Mouse (Mus musculus) heart, embryonic 13.5 days (tissue): ENCODE results near the gene Smc1a. TPM values are rescaled to one million over a fixed set of nuclear protein-coding genes. Genes with fewer than 3 reads are reported as not detected.
"Not testable (repeated sequence)": the region's sequence is repeated elsewhere in the genome, so short reads cannot be mapped to it uniquely, and the experiment has no call there.

ENCODE experiments used
- ATAC-seq: fragments of 200-750 bp; cut with Nextera tagmentation; 2 replicates; pipeline ENCODE4 v1.8.0; 2017; ENCODE audit warnings: moderate TSS enrichment; ENCODE audit not compliant: insufficient number of reproducible peaks, low FRiP score, low TSS enrichment; ENCODE audit errors: extremely low read depth
- H3K27ac ChIP-seq: fragments of 300-500 bp; sonication (generic); replicated peaks from 2 replicates; pipeline ENCODE4 v1.5.1; 2015; ENCODE audit warnings: moderate library complexity, mild to moderate bottlenecking, inconsistent platforms
- H3K27me3 ChIP-seq: fragments of 300-500 bp; sonication (generic); replicated peaks from 2 replicates; pipeline ENCODE4 v1.6.1; 2015; ENCODE audit warnings: mild to moderate bottlenecking, inconsistent platforms
- H3K36me3 ChIP-seq: fragments of 300-500 bp; sonication (generic); 2 replicates; pipeline ENCODE4 v1.6.1; 2015; ENCODE audit warnings: mild to moderate bottlenecking, inconsistent platforms
- H3K4me1 ChIP-seq: fragments of 300-500 bp; sonication (generic); 2 replicates; pipeline ENCODE4 v1.6.1; 2015; ENCODE audit warnings: inconsistent platforms
- H3K4me2 ChIP-seq: fragments of 300-500 bp; sonication (generic); 2 replicates; pipeline ENCODE4 v1.6.1; 2015; ENCODE audit warnings: inconsistent platforms, mild to moderate bottlenecking, moderate library complexity
- H3K4me3 ChIP-seq: fragments of 300-500 bp; sonication (generic); 2 replicates; pipeline ENCODE4 v1.5.1; 2015; ENCODE audit warnings: moderate library complexity, mild to moderate bottlenecking, inconsistent platforms
- H3K9ac ChIP-seq: fragments of 300-500 bp; sonication (generic); 2 replicates; pipeline ENCODE4 v1.6.1; 2015; ENCODE audit warnings: inconsistent platforms, mild to moderate bottlenecking, moderate library complexity
- H3K9me3 ChIP-seq: fragments of 300-500 bp; sonication (generic); 2 replicates; pipeline ENCODE4 v1.6.1; 2016; ENCODE audit warnings: inconsistent platforms
- WGBS: fragments of 180-500 bp; shearing (Covaris S2); methylation state at CpG from one replicate; pipeline ENCODE4 v1.1.7; 2015; ENCODE audit warnings: mixed read lengths; 5-methylcytosine and 5-hydroxymethylcytosine counted together
- polyA plus RNA-seq: library from polyadenylated mRNA; unstranded; fragments of >200 nt; fragmentation: Nextera tagmentation; extraction: Ambion mirVana; gene quantifications from 2 replicates; pipeline ENCODE4 v1.2.1, GENCODE M21; 2015

The Smc1a gene
- polyA plus RNA-seq, 1 experiment from 2014 or later, result 65.6 TPM

GRCm38 (mm10) chrX:152047230-152047629 lies 31.0 kb downstream of the Smc1a start:
- ATAC-seq, result no peak
- H3K36me3 ChIP-seq, result peaks cover 48% of the 10 kb centered on the region
- H3K9me3 ChIP-seq, result no peaks in the 10 kb centered on the region
- peaks cover 28% of the 10 kb centered on the region for H3K27me3 ChIP-seq
- no peak overlapping the region for H3K4me3 ChIP-seq
- H3K9ac ChIP-seq, result no peak overlapping the region
- H3K27ac ChIP-seq, result no peak overlapping the region
- no peaks in the 10 kb centered on the region for H3K4me1 ChIP-seq
- H3K4me2 ChIP-seq, result no peak overlapping the region

DNA sequence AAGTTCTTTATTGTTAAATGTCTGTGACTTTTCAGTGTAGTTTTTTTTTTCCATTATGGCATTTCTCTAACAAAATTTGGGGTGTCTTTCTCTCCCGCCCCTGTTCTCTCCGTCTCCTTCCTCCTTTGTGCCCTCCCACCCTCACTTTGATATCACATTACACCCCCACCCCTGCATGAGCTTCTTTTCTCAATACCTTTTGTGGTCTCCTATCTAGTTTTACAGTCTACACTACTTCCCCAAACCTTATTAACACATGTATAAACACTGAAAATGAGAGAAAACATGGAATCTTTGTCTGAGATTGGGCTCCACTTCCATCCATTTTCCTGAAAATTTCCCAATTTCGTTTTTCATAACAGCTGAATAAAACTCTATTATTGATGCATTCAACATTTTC lies 36.3 kb downstream of the Smc1a start:
- no peak overlapping the region for H3K4me2 ChIP-seq
- H3K4me3 ChIP-seq, result no peak overlapping the region
- no peaks in the 10 kb centered on the region for H3K4me1 ChIP-seq
- H3K9me3 ChIP-seq, result no peaks in the 10 kb centered on the region
- peaks cover 30% of the 10 kb centered on the region for H3K27me3 ChIP-seq
- 69% methylated on average over 3 of the region's 3 CpGs for WGBS
- ATAC-seq, result no peak
- peaks cover 40% of the 10 kb centered on the region for H3K36me3 ChIP-seq
- no peak overlapping the region for H3K27ac ChIP-seq
- H3K9ac ChIP-seq, result no peak overlapping the region

GRCm38 (mm10) chrX:152054094-152054493 lies 37.9 kb downstream of the Smc1a start:
- no peak for ATAC-seq
- H3K9ac ChIP-seq, result no peak overlapping the region
- peaks cover 32% of the 10 kb centered on the region for H3K27me3 ChIP-seq
- H3K27ac ChIP-seq, result no peak overlapping the region
- no peaks in the 10 kb centered on the region for H3K9me3 ChIP-seq
- H3K4me2 ChIP-seq, result no peak overlapping the region
- H3K4me3 ChIP-seq, result no peak overlapping the region
- H3K36me3 ChIP-seq, result peaks cover 40% of the 10 kb centered on the region
- WGBS, result 90% methylated on average over 1 of the region's 1 CpGs
- H3K4me1 ChIP-seq, result no peaks in the 10 kb centered on the region

- Histone ChIP-seq H3K36me3 (peaks cover 30% of the 10 kb centered on the region), H3K4me3 (no peak overlapping the region), H3K4me2 (no peak overlapping the region), H3K9ac (no peak overlapping the region), H3K9me3 (no peaks in the 10 kb centered on the region), H3K27ac (no peak overlapping the region), H3K4me1 (no peaks in the 10 kb centered on the region), H3K27me3 (peaks cover 73% of the 10 kb centered on the region)
- WGBS, result 82% methylated on average over 2 of the region's 2 CpGs
- no peak for ATAC-seq
These were observed 49.4 kb downstream of the Smc1a start for GRCm38 (mm10) chrX:152065674-152066073.

DNA sequence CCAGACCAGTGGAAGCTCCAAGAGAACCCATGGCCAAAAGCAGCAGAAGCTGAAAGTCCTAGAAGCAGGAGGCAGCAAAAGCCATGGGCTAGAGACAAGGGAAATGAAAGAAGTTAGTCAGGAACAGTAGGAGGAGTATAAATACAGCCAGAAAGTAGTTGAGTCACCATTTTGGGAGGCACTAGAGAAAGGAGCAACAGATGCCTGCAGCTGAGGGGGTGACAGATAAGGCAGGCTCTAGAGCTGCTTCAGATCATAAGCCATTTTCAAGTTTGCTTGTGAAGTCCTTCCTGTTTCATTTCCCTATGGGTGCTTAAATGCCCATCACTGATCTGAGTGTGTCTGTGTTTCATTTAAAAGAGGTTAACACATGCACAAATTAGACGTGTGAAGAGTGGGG lies 51.6 kb downstream of the Smc1a start:
- Histone ChIP-seq H3K9ac (no peak overlapping the region), H3K4me2 (no peak overlapping the region), H3K36me3 (peaks cover 9% of the 10 kb centered on the region), H3K9me3 (no peaks in the 10 kb centered on the region), H3K4me1 (no peaks in the 10 kb centered on the region), H3K4me3 (no peak overlapping the region), H3K27ac (no peak overlapping the region), H3K27me3 (peaks cover 54% of the 10 kb centered on the region)
- no peak for ATAC-seq
- 40% methylated on average over 1 of the region's 1 CpGs for WGBS

DNA sequence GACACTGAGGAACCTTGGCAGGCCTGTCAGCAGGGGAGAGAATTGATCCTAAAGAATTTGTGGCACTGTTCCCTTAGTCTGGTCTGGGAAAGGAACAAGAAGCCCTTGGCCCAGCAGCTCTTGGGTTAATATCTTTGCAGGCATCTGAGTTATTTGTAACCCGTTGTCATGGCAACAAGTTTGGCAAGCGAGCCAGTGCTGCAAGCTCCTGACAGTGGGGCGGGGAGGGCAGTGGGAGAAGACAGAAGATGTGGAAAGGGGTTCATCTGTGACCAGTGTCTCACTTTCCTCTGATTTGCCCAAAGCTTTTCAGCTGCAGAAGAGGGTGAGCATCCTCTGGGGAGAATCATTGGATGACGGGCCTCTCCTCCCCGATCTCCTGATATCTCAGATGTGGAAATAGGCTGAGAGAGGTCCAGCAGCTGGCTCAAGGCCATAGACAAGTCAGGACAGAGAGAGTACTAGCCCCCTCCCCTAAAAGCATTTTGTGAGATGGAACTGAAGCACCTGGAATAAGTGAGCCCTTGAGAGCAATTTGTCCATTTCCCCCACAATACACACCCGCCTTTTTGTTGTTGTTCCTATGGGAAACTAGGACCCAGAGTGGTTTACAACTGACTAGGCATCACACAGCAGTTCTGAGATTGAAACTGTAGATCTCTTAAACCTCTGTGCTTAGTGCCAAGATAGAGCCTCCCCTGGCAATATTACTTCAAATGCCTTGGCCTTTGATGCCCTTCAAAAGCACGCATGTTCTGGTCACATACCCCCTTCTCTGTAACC lies 73.8 kb downstream of the Smc1a start:
- WGBS, result 40% methylated on average over 7 of the region's 7 CpGs
- H3K27me3 ChIP-seq, result peaks cover 72% of the 10 kb centered on the region
- not testable (repeated sequence) for ATAC-seq, H3K4me1 ChIP-seq, H3K4me3 ChIP-seq, H3K27ac ChIP-seq, H3K9ac ChIP-seq, H3K9me3 ChIP-seq, H3K36me3 ChIP-seq, H3K4me2 ChIP-seq

DNA sequence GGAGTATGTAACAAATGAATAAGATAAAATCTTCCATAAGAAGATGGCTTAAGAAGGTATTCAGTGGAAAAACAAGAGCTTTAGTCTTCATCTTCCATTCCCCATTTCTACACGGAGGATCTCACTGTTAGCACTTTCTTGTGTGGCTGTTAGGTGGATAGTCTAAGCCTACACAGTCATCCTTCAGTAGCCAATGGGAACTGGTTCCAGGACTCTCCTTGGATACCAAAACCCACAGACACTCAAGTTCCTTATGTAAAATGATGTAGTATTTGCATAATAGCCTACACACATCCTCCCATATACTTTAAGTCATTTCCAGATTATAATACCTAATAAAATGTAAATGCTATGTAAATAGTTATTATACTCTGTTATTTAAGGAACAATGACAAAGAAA lies 81.3 kb downstream of the Smc1a start:
- Histone ChIP-seq H3K4me3 (no peak overlapping the region), H3K4me1 (no peaks in the 10 kb centered on the region), H3K9me3 (no peaks in the 10 kb centered on the region), H3K4me2 (no peak overlapping the region), H3K27me3 (peaks cover 72% of the 10 kb centered on the region), H3K9ac (no peak overlapping the region), H3K36me3 (no peaks in the 10 kb centered on the region), H3K27ac (no peak overlapping the region)
- ATAC-seq, result no peak
- WGBS, result 36% methylated on average over 1 of the region's 1 CpGs

Other genes with a start within 250 kb of the Smc1a start
- 31.4 and 34.5 TPM in 2 replicates for gene Huwe1, start 215.6 kb upstream of the Smc1a start, polyA plus RNA-seq
- 165 and 195 TPM in 2 replicates for gene Hsd17b10, start 14.6 kb upstream of the Smc1a start, polyA plus RNA-seq
- 2.0 and 2.3 TPM in 2 replicates for gene Ribc1, start 133 bp upstream of the Smc1a start, polyA plus RNA-seq
- 31.3 and 34.1 TPM in 2 replicates for gene Iqsec2, start 127.8 kb downstream of the Smc1a start, polyA plus RNA-seq
- 29.6 and 32.3 TPM in 2 replicates for gene Kdm5c, start 216.6 kb downstream of the Smc1a start, polyA plus RNA-seq